Mouse (Mus musculus) heart, postnatal 0 days (tissue): ENCODE data around the gene Chd1l. TPM values are rescaled to one million over a fixed set of nuclear protein-coding genes. Genes with fewer than 3 reads are reported as not detected.

Experiments used
- ATAC-seq: fragments of 200-750 bp; cut with Nextera tagmentation; 2 replicates; pipeline ENCODE4 v1.8.0; 2017; ENCODE audit warnings: low read depth, moderate number of reproducible peaks, moderate library complexity; ENCODE audit not compliant: insufficient read depth
- DNase-seq: peaks from one replicate; pipeline ENCODE4 v3.0.0-alpha.2; 2016; ENCODE audit warnings: low spot score
- H3K27ac ChIP-seq: fragments of 300-500 bp; sonication (generic); 2 replicates; pipeline ENCODE4 v1.5.1; 2014; ENCODE audit warnings: low read depth, mild to moderate bottlenecking
- H3K27me3 ChIP-seq: fragments of 300-500 bp; sonication (generic); 2 replicates; pipeline ENCODE4 v1.6.1; 2014; ENCODE audit warnings: low read length, mixed read lengths; ENCODE audit not compliant: control insufficient read depth, insufficient read depth
- H3K36me3 ChIP-seq: fragments of 300-500 bp; sonication (generic); replicated peaks from 2 replicates; pipeline ENCODE4 v1.6.1; 2014; ENCODE audit warnings: low read length, mixed read lengths; ENCODE audit not compliant: control insufficient read depth, insufficient read depth
- H3K4me1 ChIP-seq: fragments of 300-500 bp; sonication (generic); 2 replicates; pipeline ENCODE4 v1.6.1; 2014; ENCODE audit warnings: antibody characterized with exemption; ENCODE audit not compliant: control insufficient read depth, insufficient read depth
- H3K4me2 ChIP-seq: fragments of 300-500 bp; sonication (generic); 2 replicates; pipeline ENCODE4 v1.6.1; 2014; ENCODE audit warnings: low read depth, mild to moderate bottlenecking, low read length, moderate library complexity
- H3K4me3 ChIP-seq: fragments of 300-500 bp; sonication (generic); 2 replicates; pipeline ENCODE4 v1.5.1; 2014; ENCODE audit warnings: low read depth, low read length
- H3K9ac ChIP-seq: fragments of 300-500 bp; sonication (generic); replicated peaks from 2 replicates; pipeline ENCODE4 v1.6.1; 2014; ENCODE audit warnings: low read depth, low read length, mixed read lengths
- H3K9me3 ChIP-seq: fragments of 300-500 bp; sonication (generic); replicated peaks from 2 replicates; pipeline ENCODE4 v1.6.1; 2016; ENCODE audit warnings: low read length; ENCODE audit not compliant: control insufficient read depth
- CTCF ChIP-seq: IDR thresholded peaks from 2 replicates; pipeline ENCODE4 v1.5.1; 2016; ENCODE audit warnings: antibody characterized with exemption, control low read depth, low read depth
- EP300 ChIP-seq: IDR thresholded peaks from 2 replicates; pipeline ENCODE4 v1.6.1; 2016; ENCODE audit warnings: antibody characterized with exemption, low read depth
- WGBS: fragments of 180-500 bp; shearing (Covaris S2); extraction: QIAGEN DNeasy Blood & Tissue Kit; methylation state at CpG from one replicate; pipeline ENCODE4 v1.1.7; 2014; 5-methylcytosine and 5-hydroxymethylcytosine counted together
- polyA plus RNA-seq: library from polyadenylated mRNA; unstranded; fragments of >200 nt; fragmentation: Nextera tagmentation; extraction: Ambion mirVana; gene quantifications from 2 replicates; pipeline ENCODE4 v1.2.1, GENCODE M21; 2015
- total RNA-seq: library from RNA; depleted of rRNA; stranded (reverse); fragments of >200 nt; gene quantifications from 2 replicates; pipeline ENCODE4 v1.2.3, GENCODE M21; 2014; ENCODE audit warnings: low replicate concordance

The Chd1l gene
- total and polyA plus RNA-seq, 2 experiments from 2014 or later = 7.6 to 11.9 TPM

DNA sequence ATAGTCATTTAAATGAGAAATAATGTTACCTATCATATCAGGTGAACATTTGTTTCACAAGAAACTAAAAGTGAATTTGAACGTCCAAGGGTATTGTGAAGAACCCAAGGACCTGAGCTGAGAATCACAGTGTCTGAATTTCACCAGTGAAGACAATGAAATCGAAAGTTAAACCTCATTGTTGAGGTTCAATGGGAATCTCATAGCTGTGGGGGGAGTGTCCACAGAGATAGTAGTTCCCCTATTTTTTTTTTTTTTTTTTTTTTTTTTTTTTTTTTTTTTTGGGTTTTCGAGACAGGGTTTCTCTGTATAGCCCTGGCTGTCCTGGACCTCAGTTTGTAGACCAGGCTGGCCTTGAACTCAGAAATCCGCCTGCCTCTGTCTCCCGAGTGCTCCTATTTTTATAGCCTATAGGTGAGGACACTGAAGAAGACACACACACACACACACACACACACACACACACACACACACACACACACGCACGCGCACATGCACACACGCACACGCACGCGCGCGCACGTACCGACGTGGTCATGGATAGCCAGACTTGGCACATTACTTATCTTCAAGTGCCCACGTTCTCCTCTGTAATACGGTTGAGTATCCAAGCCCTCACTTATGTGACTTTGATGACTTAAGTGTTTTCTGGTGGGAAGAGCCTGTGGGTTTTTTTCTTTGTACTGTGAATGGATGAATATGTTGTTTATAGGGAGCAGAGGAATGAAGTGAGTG lies 7.3 kb upstream of the Chd1l start:
- no peak for TF ChIP-seq CTCF
- TF ChIP-seq EP300 = no peak
- DNase-seq (no peak), ATAC-seq (no peak)
- H3K27me3 ChIP-seq = no peaks in the 10 kb centered on the region
- 0 out of 2 replicates have a peak, but pooled peaks cover 5% of the 10 kb centered on the region for H3K4me1 ChIP-seq
- H3K9ac ChIP-seq = no peak overlapping the region
- WGBS = 84% methylated on average over 18 of the region's 19 CpGs
- H3K27ac ChIP-seq = no peak overlapping the region
- no peaks in the 10 kb centered on the region for H3K36me3 ChIP-seq
- no peak overlapping the region for H3K4me3 ChIP-seq
- no peak overlapping the region for H3K4me2 ChIP-seq
- no peaks in the 10 kb centered on the region for H3K9me3 ChIP-seq

DNA sequence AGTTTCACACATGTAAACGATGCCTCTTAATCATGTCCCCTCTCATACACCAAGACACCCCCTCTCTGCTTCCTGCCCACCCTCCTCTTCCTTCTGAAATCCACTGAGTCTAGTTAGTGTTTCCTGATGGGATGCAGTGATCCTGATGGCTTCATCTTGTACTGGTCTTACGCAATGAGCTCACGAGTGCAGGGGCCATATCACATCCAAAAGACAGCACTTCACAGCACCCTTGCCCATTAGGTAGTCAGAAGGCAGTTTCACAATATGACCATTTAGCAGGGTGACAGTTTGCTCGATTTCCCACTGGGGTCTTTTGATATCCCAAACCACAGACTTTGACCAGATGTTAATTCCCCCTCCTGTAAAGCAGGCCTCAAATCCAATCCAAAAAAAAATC lies 5.9 kb upstream of the Chd1l start:
- no peaks in the 10 kb centered on the region for H3K36me3 ChIP-seq
- TF ChIP-seq CTCF (no peak), EP300 (no peak)
- WGBS = 81% methylated on average over 4 of the region's 4 CpGs
- no peak overlapping the region for H3K4me3 ChIP-seq
- H3K27ac ChIP-seq = no peak overlapping the region
- H3K27me3 ChIP-seq = no peaks in the 10 kb centered on the region
- DNase-seq (no peak), ATAC-seq (no peak)
- 0 out of 2 replicates have a peak, but pooled peaks cover 5% of the 10 kb centered on the region for H3K4me1 ChIP-seq
- no peak overlapping the region for H3K4me2 ChIP-seq
- no peaks in the 10 kb centered on the region for H3K9me3 ChIP-seq
- no peak overlapping the region for H3K9ac ChIP-seq

DNA sequence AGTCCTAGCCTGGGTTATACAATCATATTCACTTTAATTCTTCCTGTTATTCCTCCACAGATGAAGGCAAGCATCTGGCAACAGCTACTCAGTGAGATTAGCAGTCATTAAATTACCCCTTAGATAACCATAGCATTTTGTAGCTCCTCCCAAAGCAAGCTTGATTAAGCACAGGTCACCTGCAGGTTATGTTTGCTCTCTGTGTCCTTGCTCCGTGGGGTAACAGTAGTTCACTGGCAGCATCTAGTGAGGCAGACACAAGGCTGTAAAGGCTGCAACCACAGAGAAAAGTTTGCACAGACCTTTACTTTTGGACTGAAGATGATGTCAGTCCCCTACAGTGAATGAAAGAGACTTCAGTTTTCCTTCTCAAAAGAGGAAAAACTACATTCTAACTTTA lies 5.2 kb upstream of the Chd1l start:
- Histone ChIP-seq H3K9ac (no peak overlapping the region), H3K27ac (no peak overlapping the region), H3K36me3 (no peaks in the 10 kb centered on the region), H3K27me3 (no peaks in the 10 kb centered on the region), H3K4me1 (peaks cover 8% of the 10 kb centered on the region; the same call in 1 of the 2 replicates), H3K4me2 (no peak overlapping the region), H3K4me3 (no peak overlapping the region), H3K9me3 (no peaks in the 10 kb centered on the region)
- no peak for TF ChIP-seq CTCF
- no peak for TF ChIP-seq EP300
- ATAC-seq (no peak), DNase-seq (no peak)
- WGBS = 16% methylated on average over 1 of the region's 1 CpGs

DNA sequence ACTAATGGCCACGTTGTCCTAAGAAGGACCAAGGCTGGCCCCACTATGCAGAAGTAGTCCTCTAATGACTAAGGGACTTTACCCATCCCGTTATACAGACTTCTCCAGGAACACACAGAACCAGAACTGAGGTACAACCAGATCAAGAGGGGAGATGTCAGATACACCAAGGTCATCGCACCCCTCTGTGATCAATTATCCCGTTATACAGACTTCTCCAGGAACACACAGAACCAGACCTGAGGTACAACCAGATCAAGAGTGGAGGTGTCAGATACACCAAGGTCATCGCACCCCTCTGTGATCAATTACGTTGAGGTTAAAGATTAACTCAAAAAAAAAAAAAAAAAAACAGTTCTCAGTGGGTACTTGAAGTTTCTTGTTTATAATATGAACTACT lies 1.0 kb upstream of the Chd1l start:
- Histone ChIP-seq H3K27me3 (no peaks in the 10 kb centered on the region), H3K9me3 (no peaks in the 10 kb centered on the region), H3K4me1 (peaks cover 3% of the 10 kb centered on the region; the same call in 1 of the 2 replicates), H3K4me3 (no peak overlapping the region), H3K36me3 (no peaks in the 10 kb centered on the region), H3K4me2 (no peak overlapping the region), H3K27ac (no peak overlapping the region), H3K9ac (no peak overlapping the region)
- ATAC-seq = no peak
- no peak for DNase-seq
- WGBS = 90% methylated on average over 6 of the region's 6 CpGs
- no peak for TF ChIP-seq CTCF
- no peak for TF ChIP-seq EP300

DNA sequence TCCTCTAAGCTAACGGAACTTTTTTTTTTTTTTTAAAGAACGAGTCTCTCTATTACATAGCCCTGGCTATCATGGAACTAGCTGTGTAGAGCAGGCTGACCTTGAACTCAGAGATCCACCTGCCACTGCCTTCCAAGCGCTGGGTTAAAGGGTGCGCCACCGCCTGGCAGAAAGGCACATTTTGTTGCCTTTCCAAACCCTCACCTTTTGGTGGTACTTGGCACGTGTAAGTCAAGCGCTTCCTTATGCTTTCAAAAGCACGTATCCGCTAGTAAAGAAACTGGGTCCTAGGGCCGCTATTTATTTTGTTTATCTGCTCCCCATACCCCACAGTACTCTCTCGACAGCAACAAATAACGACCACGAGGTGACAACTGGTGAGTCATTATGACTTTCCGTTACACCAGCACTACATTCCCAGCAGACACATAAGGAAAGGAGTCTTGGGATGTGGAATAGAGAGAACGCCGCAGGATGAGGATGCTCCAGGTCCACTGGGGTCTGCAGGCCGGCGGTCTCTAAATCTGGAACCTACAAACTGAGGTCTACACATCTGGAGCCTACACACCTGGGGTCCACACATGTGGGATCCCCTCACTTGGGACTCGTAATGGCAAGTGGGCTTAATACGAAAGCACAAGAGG lies 680 bp downstream of the Chd1l start:
- DNase-seq (peak; percentile 10), ATAC-seq (peak; percentile 12; the same call in 1 of the 2 replicates)
- Histone ChIP-seq H3K4me1 (peaks cover 3% of the 10 kb centered on the region; the same call in 1 of the 2 replicates), H3K9ac (peak overlapping the region; percentile 74), H3K4me2 (peak overlapping the region; percentile 92), H3K27me3 (no peaks in the 10 kb centered on the region), H3K9me3 (no peaks in the 10 kb centered on the region), H3K36me3 (no peaks in the 10 kb centered on the region), H3K4me3 (peak overlapping the region; percentile 85), H3K27ac (peak overlapping the region; percentile 87)
- TF ChIP-seq EP300 (no peak), CTCF (peak; percentile 36)
- WGBS = 4% methylated on average over 20 of the region's 20 CpGs
